Mouse (Mus musculus): ENCODE results near the gene Ripor1. TPM values are rescaled to one million over a fixed set of nuclear protein-coding genes. Genes with fewer than 3 reads are reported as not detected.

The Ripor1 gene
- total RNA-seq, 2 experiments from 2014 or later = 15.1 to 18.2 TPM

GRCm38 (mm10) chr8:105623118-105623517 is 18.1 kb downstream of the Ripor1 start:
- intact Hi-C loops (cut with DNase I) = no loop called here
- DNase-seq = no peak

DNA sequence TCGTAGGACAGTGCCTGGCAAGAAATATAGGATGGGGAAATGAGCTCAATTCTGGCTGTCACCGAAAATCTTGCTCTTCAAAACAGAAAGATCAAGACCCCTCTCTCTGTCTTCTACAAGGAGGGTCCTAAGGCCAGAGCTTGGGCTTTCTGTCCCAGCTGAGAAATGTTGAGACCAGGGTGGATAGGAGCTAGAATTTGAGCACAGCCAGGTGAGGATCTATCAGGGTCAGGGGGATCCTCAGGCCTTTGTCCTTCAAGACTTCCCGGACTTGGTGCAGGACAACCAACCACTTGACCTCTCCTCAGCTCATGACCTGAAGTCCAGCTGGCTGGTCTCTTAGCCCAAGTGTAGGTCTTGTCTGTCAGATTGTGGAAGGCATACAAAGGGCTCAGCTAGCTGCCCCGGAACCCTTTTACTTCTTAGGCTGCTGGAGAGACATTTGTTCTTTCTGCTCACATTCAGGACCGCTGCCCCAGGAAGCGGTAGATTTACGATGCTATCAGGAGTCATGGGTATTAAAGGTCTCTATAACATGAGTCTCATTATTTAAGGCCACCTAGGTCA is 18.7 kb downstream of the Ripor1 start:
- no peak for DNase-seq
- intact Hi-C loops (cut with DNase I) = no loop called here

- DNase-seq = no peak
- intact Hi-C loops (cut with DNase I) = no loop called here
Measured at GRCm38 (mm10) chr8:105624401-105624800, 19.3 kb downstream of the Ripor1 start.

DNA sequence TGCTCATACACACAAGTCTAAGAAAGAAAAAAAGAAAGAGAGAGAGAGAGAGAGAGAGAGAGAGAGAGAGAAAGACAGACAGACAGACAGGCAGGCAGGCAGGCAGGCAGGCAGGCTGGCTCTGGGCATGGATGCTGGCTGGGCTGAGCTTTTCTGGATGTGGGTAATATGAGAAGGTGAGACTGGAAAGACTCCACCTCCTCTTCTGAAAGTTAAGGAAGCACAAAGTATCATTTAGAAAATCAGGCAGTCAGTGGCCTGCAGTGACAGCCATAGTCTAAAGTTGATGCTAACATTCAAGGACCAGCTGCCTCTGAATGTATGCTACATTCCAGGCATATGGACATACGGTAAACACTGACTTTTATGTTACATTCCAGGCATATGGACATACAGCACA is 19.8 kb downstream of the Ripor1 start:
- no peak for DNase-seq
- intact Hi-C loops (cut with DNase I) = no loop called here

DNA sequence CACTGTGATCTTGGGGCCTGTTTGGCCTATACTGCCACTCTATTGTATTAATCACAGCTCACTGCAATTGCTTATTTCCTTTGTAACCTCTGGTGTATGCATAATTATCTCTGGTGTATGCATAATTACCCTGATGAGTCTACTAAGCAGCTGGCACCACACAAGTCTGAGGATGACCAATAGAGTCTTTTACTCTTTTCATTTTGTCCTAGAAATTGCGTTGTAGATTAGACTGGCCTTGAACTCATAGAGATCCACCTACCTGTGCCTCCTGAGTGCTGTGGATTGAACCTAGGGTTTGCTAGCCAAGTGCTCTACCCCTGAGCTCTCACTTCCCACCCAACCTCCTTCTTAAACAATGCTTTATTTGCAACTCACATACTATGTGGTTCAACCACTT is 21.0 kb downstream of the Ripor1 start:
- DNase-seq = no peak
- intact Hi-C loops (cut with DNase I) = no loop called here

DNA sequence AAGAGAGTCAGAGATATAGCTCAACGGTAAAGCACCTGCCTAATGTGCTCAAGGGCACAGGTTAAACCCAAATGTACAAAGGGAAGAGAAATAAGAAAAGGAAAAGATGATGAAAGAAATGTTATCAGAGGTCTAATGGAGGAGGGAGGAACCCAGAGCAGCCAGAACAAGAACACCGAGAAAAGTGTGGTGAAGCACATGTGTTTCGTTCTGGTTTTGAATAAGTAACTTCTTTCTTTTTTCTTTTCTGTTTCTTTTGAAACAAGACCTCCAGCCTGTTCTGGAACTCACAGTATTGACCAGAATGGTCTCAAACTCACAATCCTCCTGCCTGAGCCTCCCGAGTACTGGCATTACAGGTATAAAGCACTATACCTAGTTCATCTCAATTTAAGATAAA is 24.3 kb downstream of the Ripor1 start:
- DNase-seq = no peak
- intact Hi-C loops (cut with DNase I) = no loop called here

- intact Hi-C loops (cut with DNase I) = no loop called here
- no peak for DNase-seq
Measured at GRCm38 (mm10) chr8:105634771-105635458, 29.9 kb downstream of the Ripor1 start.

- DNase-seq = no peak
- intact Hi-C loops (cut with DNase I) = no loop called here
Measured at GRCm38 (mm10) chr8:105635481-105635880, 30.4 kb downstream of the Ripor1 start.

DNA sequence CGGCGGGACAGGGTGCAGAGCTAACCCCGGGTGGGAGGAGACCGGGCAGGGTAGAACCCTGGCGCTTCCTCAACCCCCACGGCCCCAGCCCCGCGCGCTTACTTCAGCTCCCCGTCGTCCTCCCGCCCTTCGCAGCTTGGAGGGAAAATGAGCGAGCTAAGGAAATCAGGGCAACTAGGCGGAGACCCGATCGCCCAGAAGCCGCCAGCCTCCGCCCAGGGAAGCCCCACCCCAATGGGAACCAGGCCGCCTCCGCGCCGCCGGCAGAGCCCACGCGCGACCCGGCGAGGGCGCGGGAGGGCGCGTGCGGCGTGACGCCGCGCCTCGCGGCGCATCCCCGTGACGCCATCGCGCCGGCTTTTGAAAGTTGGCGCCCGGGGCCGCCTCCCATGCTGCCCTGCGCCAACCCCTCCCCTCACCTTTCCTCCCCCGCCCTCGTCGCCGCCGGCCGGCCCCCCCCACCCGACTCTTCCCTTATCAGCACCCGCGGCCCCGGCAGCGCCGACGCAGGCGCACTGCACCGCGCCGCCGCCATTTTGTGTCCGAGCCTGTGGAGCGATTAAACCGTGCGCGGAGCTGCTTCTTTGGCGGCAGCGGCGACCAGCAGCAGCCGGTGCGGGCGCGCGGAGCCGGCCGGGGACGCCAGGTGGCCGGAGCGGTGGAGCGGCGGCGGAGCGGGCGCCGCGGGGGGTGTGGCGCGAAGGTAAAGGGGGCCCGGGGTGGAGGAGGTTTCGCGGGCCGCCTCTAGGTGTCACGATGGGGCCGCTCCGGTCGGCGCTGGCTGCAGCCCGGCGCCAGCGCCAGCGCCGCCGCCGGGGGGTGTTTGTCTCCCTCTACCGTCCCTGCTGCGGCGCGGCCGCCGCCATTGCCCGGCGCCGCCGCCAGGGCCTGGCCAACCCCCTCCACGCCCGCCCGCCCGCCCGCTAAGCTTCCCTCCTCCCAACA is 31.2 kb downstream of the Ripor1 start, which contains the start of gene Ctcf:
Ctcf (plus strand) TSS at position 551 of the 945 bp plus-strand sequence.
- intact Hi-C loops (cut with DNase I) = no loop called here
- peak; percentile 89 to 91 for DNase-seq

- DNase-seq = peak in 1 of 2 experiments; percentile 73
- intact Hi-C loops (cut with DNase I) = no loop called here
Measured at GRCm38 (mm10) chr8:105636963-105637510, 32.0 kb downstream of the Ripor1 start, which contains the start of gene Agrp. Gene Agrp, minus strand, starts transcription at chr8:105637393.

DNA sequence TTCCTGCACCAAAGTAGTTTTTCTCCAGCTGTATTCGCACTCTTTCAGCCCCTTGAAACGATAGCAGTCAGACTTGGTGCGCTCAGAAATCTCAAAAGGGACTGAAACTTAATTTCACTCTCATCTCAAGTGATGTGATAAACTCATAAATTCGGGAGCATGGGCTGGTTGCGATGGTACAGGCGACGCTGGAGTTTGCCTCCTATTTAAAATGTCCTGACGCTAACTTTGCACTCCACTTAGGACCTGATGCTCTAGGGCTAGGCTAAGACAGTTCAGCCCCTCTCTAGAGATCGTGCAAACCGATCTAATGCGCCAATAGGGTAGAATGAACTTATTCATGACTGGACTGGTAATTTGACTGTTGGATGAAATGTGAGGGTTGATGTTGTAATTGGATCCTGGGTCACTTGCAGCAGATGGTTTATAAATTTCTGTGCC is 32.6 kb downstream of the Ripor1 start:
- intact Hi-C loops (cut with DNase I) = no loop called here
- no peak for DNase-seq

- intact Hi-C loops (cut with DNase I) = no loop called here
Measured at GRCm38 (mm10) chr8:105638510-105638909, 33.5 kb downstream of the Ripor1 start.

GRCm38 (mm10) chr8:105639835-105640234 is 34.8 kb downstream of the Ripor1 start:
- no peak for DNase-seq
- intact Hi-C loops (cut with DNase I) = no loop called here

More at GRCm38 (mm10) chr8:105638510-105638909, 33.5 kb downstream of the Ripor1 start:
- DNase-seq = no peak

DNA sequence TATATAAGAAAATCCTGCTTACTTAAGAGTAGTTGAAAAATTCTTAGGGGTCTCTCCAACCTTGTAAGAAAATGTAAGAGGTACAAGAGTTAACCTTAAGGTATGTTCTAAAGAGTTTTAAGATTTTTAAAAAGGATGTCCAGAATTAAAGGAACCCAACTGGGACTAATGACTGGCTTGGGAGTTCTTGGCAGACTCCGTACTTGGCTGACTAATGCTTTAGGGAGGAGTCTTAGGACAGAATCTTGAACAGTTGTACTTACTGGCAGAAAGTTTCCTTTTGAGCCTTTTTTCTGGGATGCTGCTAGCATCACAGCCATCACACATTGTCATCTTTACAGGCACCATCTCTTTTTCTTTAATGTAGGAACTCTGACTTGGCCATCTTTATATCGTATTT is 35.5 kb downstream of the Ripor1 start:
- intact Hi-C loops (cut with DNase I) = no loop called here
- no peak for DNase-seq

DNA sequence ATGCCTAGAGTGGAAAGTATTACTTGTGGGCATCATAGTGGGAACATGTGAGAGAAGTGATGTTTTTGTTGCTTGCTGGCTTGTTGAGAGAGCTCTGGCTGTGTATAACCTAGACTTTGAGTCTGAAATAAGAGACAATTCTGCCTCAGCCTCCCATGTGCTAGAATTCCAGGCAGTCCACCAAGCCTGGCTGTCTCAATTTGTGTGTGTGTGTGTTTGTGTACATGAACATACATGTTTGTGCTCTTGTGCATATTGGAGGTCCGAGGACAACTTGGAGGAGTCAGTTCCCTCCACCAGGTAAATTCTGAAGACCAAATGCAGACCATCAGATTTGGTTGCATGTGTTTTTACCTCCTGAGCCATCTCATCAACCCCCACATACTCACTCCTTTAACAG is 40.1 kb downstream of the Ripor1 start:
- no peak for DNase-seq
- intact Hi-C loops (cut with DNase I) = no loop called here

GRCm38 (mm10) chr8:105648929-105649328 is 43.9 kb downstream of the Ripor1 start:
- DNase-seq = no peak
- intact Hi-C loops (cut with DNase I) = no loop called here

GRCm38 (mm10) chr8:105657641-105658040 is 52.6 kb downstream of the Ripor1 start:
- DNase-seq = no peak
- intact Hi-C loops (cut with DNase I) = no loop called here

- intact Hi-C loops (cut with DNase I) = no loop called here
- no peak for DNase-seq
Measured at GRCm38 (mm10) chr8:105661167-105661566, 56.1 kb downstream of the Ripor1 start.
